Mouse (Mus musculus): ENCODE measurements around the gene Vmn1r90. TPM values are rescaled to one million over a fixed set of nuclear protein-coding genes. Genes with fewer than 3 reads are reported as not detected.
"Not testable (repeated sequence)": the region's sequence is repeated elsewhere in the genome, so short reads cannot be mapped to it uniquely, and the experiment has no call there.

The Vmn1r90 gene
- total RNA-seq (2021) = under 1 TPM in 1 of 2 experiments, not detected in 1; 0.06 TPM
- long read RNA-seq, experiment 1 = 0 reads
- long read RNA-seq, experiment 2 = 0 reads

GRCm38 (mm10) chr7:14563406-14563805 lies at the start of gene Vmn1r90:
Gene Vmn1r90, minus strand, starts transcription at chr7:14563506.
- DNase-seq (ENCODE audit: low spot score in 2 of 2) = no peak

DNA sequence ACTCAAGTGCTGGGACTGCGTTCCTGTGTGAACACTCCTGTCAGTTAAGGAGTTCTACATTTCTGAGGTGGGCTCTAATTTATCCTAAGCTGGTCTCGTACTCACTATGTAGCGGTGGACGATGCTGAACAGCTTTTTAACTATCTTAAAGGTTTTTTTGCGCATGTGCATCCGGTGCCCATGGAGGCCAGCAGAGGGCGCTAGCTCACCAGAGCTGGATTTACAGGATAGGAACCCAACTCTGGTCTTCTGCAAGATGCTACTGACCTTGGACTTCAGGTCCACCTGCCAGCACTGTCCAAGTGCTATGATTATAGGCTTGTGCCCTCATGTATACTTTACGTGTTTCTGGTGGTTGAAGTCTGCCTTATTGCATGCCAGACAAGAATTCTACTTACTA lies 29.7 kb upstream of the Vmn1r90 start:
- DNase-seq (ENCODE audit: low spot score in 2 of 2); intact Hi-C loops (cut with DNase I): not testable (repeated sequence)

More at GRCm38 (mm10) chr7:14563406-14563805, at the start of gene Vmn1r90:
- intact Hi-C loops (cut with DNase I) = no loop called here

DNA sequence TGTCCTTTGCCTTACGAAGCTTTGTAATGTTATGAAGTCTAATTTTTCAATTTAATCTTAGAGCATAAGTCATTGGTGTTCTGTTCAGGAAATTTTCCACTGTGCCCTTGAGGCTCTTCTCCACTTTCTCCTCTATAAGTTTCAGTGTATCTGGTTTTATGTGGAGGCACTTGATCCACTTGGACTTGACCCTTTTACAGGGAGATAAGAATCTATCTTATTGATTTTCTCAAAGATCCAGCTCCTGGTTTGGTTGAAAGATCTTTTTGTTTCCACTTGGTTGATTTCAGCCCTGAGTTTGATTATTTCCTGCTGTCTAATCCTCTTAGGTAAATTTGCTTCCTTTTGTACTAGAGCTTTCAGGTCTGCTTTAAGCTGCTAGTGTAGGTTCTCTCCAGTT lies 11.0 kb downstream of the Vmn1r90 start:
- intact Hi-C loops (cut with DNase I) = no loop called here
- DNase-seq (ENCODE audit: low spot score in 2 of 2) = no peak

DNA sequence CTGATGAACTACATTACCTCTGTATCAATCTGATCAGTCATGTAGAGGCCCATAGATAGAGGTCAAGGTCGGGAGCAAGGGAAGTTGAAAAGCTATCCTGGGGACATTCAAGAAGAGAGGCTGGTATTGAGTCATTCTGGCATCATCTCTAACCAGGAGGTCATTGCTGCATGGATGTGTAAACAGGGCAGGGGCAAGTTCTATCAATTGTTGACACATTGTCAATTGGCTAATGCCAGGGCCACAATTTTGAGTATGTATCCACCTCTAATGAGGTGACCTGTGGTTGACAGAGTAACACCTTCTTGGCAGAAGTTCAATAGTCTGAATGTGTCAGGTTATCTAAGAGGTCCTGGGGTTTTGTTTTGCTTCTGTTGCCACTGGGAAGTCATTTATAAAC lies 38.0 kb downstream of the Vmn1r90 start:
- DNase-seq (ENCODE audit: low spot score in 2 of 2) = no peak
- intact Hi-C loops (cut with DNase I) = no loop called here

- DNase-seq (ENCODE audit: low spot score in 2 of 2) = no peak
- intact Hi-C loops (cut with DNase I) = no loop called here
Measured at GRCm38 (mm10) chr7:14522636-14523035, 40.7 kb downstream of the Vmn1r90 start.

DNA sequence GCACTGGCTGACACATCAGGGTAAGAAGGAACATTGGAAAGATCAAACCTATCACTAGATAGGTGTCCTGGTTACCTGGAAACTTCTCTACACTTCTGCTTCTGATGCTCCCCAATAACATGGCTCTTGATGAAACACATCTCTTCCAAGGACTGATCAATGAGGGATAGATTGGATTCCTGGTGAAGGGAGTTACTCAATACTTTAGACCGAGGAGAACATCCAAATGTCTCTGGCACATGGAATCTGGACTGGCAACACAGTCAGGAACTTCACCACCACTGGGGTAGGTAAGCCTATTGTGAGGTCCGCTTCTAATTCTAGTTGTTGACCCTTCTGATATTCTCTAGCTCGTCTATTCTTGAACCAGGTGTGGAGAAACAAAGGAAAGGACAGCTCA lies 45.0 kb downstream of the Vmn1r90 start:
- intact Hi-C loops (cut with DNase I) = no loop called here
- no peak for DNase-seq (ENCODE audit: low spot score in 2 of 2)

Other genes with a start within 250 kb of the Vmn1r90 start
- gene Obox8, start 229.9 kb downstream of the Vmn1r90 start, total RNA-seq (2021) = not detected
- gene Sult2a8, start 116.7 kb downstream of the Vmn1r90 start, total RNA-seq (2021) = not detected
- not detected for gene Sult2a7, start 69.3 kb downstream of the Vmn1r90 start, total RNA-seq (2021)
- not detected for gene Obox7, start 96.0 kb upstream of the Vmn1r90 start, total RNA-seq (2021)

Data from left cerebral cortex, postnatal 14 days (tissue).